Mouse (Mus musculus): ENCODE measurements around the gene Wdfy2.

- TF ChIP-seq CTCF (conservative IDR thresholded peaks at IDR 0.05; ENCODE audit: low read length): no peak
- no peak for TF ChIP-seq POU5F1 (IDR thresholded peaks at IDR 0.05; ENCODE audit: borderline replicate concordance, low read length)
- no peak for TF ChIP-seq NANOG (IDR thresholded peaks at IDR 0.05; ENCODE audit: borderline replicate concordance, low read length)
Observed at GRCm38 (mm10) chr14:62965342-62965741, 127.9 kb downstream of the Wdfy2 start.

Data from E14TG2a.4 (cell line).